In genomic region chr8:105637601-105638041, GRCm38 (mm10) we compare ENCODE assay signal across 8 mouse cellular contexts. TPM values are rescaled to one million over a fixed set of nuclear protein-coding genes. Genes with fewer than 3 reads are reported as not detected.
DNase-seq lines count a peak whose midpoint lies in the region; ATAC-seq and TF ChIP-seq lines count a peak whose summit lies in the region.

No protein-coding gene starts in this region.

- H3K27me3 ChIP-seq in lung, embryonic 14.5 days (ENCODE audit: insufficient read depth, low read length): no peaks in the 10 kb centered on the region
- no peaks in the 10 kb centered on the region for H3K27me3 ChIP-seq in forebrain, embryonic 16.5 days (replicated peaks; ENCODE audit: control insufficient read depth, insufficient read depth, low read length)

- ATAC-seq in lung, embryonic 14.5 days (ENCODE audit: insufficient read depth): no peak
- ATAC-seq in forebrain, embryonic 16.5 days: no peak

- H3K27ac ChIP-seq in lung, embryonic 14.5 days (ENCODE audit: low read depth): peak overlapping the region; percentile 100
- peak overlapping the region; percentile 100 for H3K27ac ChIP-seq in forebrain, embryonic 16.5 days (ENCODE audit: low read length)

- no peak for TF ChIP-seq CTCF in lung, embryonic 14.5 days (IDR thresholded peaks at IDR 0.05; ENCODE audit: low read depth)

- H3K9ac ChIP-seq in lung, embryonic 14.5 days: peak overlapping the region; percentile 99
- peak overlapping the region; percentile 100 for H3K9ac ChIP-seq in forebrain, embryonic 16.5 days (replicated peaks; ENCODE audit: low read depth, low read length)

- DNase-seq in lung, embryonic 14.5 days: peak; percentile 71
- DNase-seq in lung, postnatal 25 days (ENCODE audit: low spot score): no peak
- peak; percentile 77 for DNase-seq in adipocyte (ENCODE audit: low spot score)
- peak; percentile 23 for DNase-seq in lung, postnatal 36 days
- DNase-seq in right cerebral cortex, postnatal 14 days: no peak
- DNase-seq in adrenal gland, adult 18-20 months (ENCODE audit: low spot score in 2 of 2): no peak
- no peak for DNase-seq in frontal cortex, adult 2 months (ENCODE audit: extremely low spot score in 1 of 2, low spot score in 1 of 2)

- H3K4me2 ChIP-seq in lung, embryonic 14.5 days: peak overlapping the region; percentile 73
- H3K4me2 ChIP-seq in forebrain, embryonic 16.5 days (ENCODE audit: low read length): peak overlapping the region; percentile 96

- H3K9me3 ChIP-seq in lung, embryonic 14.5 days (ENCODE audit: low read depth, low read length): no peaks in the 10 kb centered on the region
- no peaks in the 10 kb centered on the region for H3K9me3 ChIP-seq in forebrain, embryonic 16.5 days (ENCODE audit: control insufficient read depth, low read length)

- 0 out of 2 replicates have a peak, but pooled peaks cover 10% of the 10 kb centered on the region for H3K4me1 ChIP-seq in lung, embryonic 14.5 days (ENCODE audit: insufficient read depth)
- H3K4me1 ChIP-seq in forebrain, embryonic 16.5 days (replicated peaks; ENCODE audit: control insufficient read depth, insufficient read depth, low read length): peaks cover 30% of the 10 kb centered on the region

- H3K4me3 ChIP-seq in lung, embryonic 14.5 days (ENCODE audit: low read depth, low read length): peak overlapping the region; percentile 94
- H3K4me3 ChIP-seq in forebrain, embryonic 16.5 days (replicated peaks; ENCODE audit: low read length): peak overlapping the region; percentile 99

- WGBS in lung, embryonic 14.5 days: under 1% methylated on average over 11 of the region's 11 CpGs
- WGBS in forebrain, embryonic 16.5 days: under 1% methylated on average over 11 of the region's 11 CpGs

- H3K36me3 ChIP-seq in lung, embryonic 14.5 days (ENCODE audit: insufficient read depth): peaks cover 6% of the 10 kb centered on the region; the same call in 1 of the 2 replicates
- no peaks in the 10 kb centered on the region for H3K36me3 ChIP-seq in forebrain, embryonic 16.5 days (ENCODE audit: control insufficient read depth, insufficient read depth)

RNA-seq across cellular contexts. Expression of gene Agrp, which starts 0.4 kb away (rescaled TPM):
- polyA plus RNA-seq in lung, embryonic 14.5 days (2014; fragmentation: Nextera tagmentation; extraction: Ambion mirVana): 0.69 and 0.89 TPM in 2 replicates
- 0.67 and 0.91 TPM in 2 replicates for polyA plus RNA-seq in forebrain, embryonic 16.5 days (2015; fragmentation: Nextera tagmentation; extraction: Ambion mirVana)
- total RNA-seq in adrenal gland, adult 18-20 months (2021): 1 to 10 TPM; 3.3 to 5.3 TPM
- polyA plus RNA-seq in frontal cortex, adult 2 months (2012; rRNA removed): 0.25 and 0.36 TPM in 2 replicates

RNA-seq across cellular contexts. Expression of gene Ctcf, which starts 1.3 kb away (rescaled TPM):
- polyA plus RNA-seq in lung, embryonic 14.5 days (2014; fragmentation: Nextera tagmentation; extraction: Ambion mirVana): 127 and 129 TPM in 2 replicates
- polyA plus RNA-seq in forebrain, embryonic 16.5 days (2015; fragmentation: Nextera tagmentation; extraction: Ambion mirVana): 137 and 143 TPM in 2 replicates
- total RNA-seq in adrenal gland, adult 18-20 months (2021): 10 to 100 TPM; 54.2 to 55.2 TPM
- 34.9 and 37.1 TPM in 2 replicates for polyA plus RNA-seq in frontal cortex, adult 2 months (2012; rRNA removed)

RNA-seq across cellular contexts. Expression of gene Ripor1, which starts 32.6 kb away (rescaled TPM):
- polyA plus RNA-seq in lung, embryonic 14.5 days (2014; fragmentation: Nextera tagmentation; extraction: Ambion mirVana): 32.1 and 33.7 TPM in 2 replicates
- polyA plus RNA-seq in forebrain, embryonic 16.5 days (2015; fragmentation: Nextera tagmentation; extraction: Ambion mirVana): 31.6 and 33.4 TPM in 2 replicates
- total RNA-seq in adrenal gland, adult 18-20 months (2021): 10 to 100 TPM; 25.9 to 32.9 TPM
- 52.0 and 52.1 TPM in 2 replicates for polyA plus RNA-seq in frontal cortex, adult 2 months (2012; rRNA removed)

RNA-seq across cellular contexts. Expression of gene Carmil2, which starts 48.5 kb away (rescaled TPM):
- polyA plus RNA-seq in lung, embryonic 14.5 days (2014; fragmentation: Nextera tagmentation; extraction: Ambion mirVana): 0.70 and 1.1 TPM in 2 replicates
- polyA plus RNA-seq in forebrain, embryonic 16.5 days (2015; fragmentation: Nextera tagmentation; extraction: Ambion mirVana): 9.5 and 12.7 TPM in 2 replicates
- total RNA-seq in adrenal gland, adult 18-20 months (2021): 1 to 10 TPM; 2.0 to 2.9 TPM
- polyA plus RNA-seq in frontal cortex, adult 2 months (2012; rRNA removed): 33.6 and 37.2 TPM in 2 replicates

Comparison
In these comparisons a context has a peak if more than half of its experiments do, and no peak if none do; other contexts are left out.
1. DNase-seq: peak in lung, embryonic 14.5 days (single experiment), adipocyte (single experiment) and lung, postnatal 36 days (single experiment); none in lung, postnatal 25 days (single experiment), right cerebral cortex, postnatal 14 days (single experiment), adrenal gland, adult 18-20 months (0 of 2) and frontal cortex, adult 2 months (0 of 2).